ENCODE assay signal across 10 mouse cellular contexts in genomic region chr6:55272952-55273351, GRCm38 (mm10).
A peak's percentile ranks its signal among the peaks of the same experiment; 100 is the strongest.
DNase-seq lines count a peak whose midpoint lies in the region; ATAC-seq and TF ChIP-seq lines count a peak whose summit lies in the region.
"Had no signal": no experiment of that assay in that cellular context is flagged by ENCODE, and none has a peak within 500 bp of the region (broad histone marks: within the 10 kb centered on the region; RNA-seq: fewer than 3 reads in every experiment).

No protein-coding gene starts in this region.

- H3K27ac ChIP-seq in midbrain, embryonic 10.5 days (replicated peaks): peak overlapping the region; percentile 57
- H3K27ac ChIP-seq in midbrain, embryonic 11.5 days (ENCODE audit: low read depth, low read length): no peak overlapping the region
- H3K27ac ChIP-seq in left cerebral cortex, adult 2 months: no peak overlapping the region
- H3K27ac ChIP-seq: kidney, postnatal 0 days had no signal

- H3K36me3 ChIP-seq in midbrain, embryonic 10.5 days: peaks cover 7% of the 10 kb centered on the region
- no peaks in the 10 kb centered on the region for H3K36me3 ChIP-seq in midbrain, embryonic 11.5 days (ENCODE audit: control insufficient read depth, insufficient read depth, low read length)

- peak; percentile 92 for DNase-seq in heart, adult 11 months
- DNase-seq in heart, postnatal 10 days: no peak
- no peak for DNase-seq in midbrain, embryonic 10.5 days (ENCODE audit: low spot score)
- DNase-seq in midbrain, embryonic 11.5 days (ENCODE audit: low spot score, missing footprints): no peak
- peak; percentile 86 to 89 for DNase-seq in cerebellum, postnatal 14 days
- DNase-seq in retina, embryonic 14.5 days (ENCODE audit: low spot score): peak; percentile 51
- DNase-seq in left cerebral cortex, adult 2 months (ENCODE audit: extremely low spot score in 1 of 2, low spot score in 2 of 2): no peak
- DNase-seq in gastrocnemius, postnatal 4 days (ENCODE audit: low spot score in 2 of 2): no peak

- H3K4me1 ChIP-seq in midbrain, embryonic 10.5 days: 0 out of 2 replicates have a peak, but pooled peaks cover 4% of the 10 kb centered on the region
- no peaks in the 10 kb centered on the region for H3K4me1 ChIP-seq in midbrain, embryonic 11.5 days (ENCODE audit: control insufficient read depth, insufficient read depth, low read length)

- H3K9me3 ChIP-seq in midbrain, embryonic 10.5 days (replicated peaks): no peaks in the 10 kb centered on the region
- H3K9me3 ChIP-seq in midbrain, embryonic 11.5 days (ENCODE audit: control insufficient read depth, low read length): no peaks in the 10 kb centered on the region

- intact Hi-C loops in heart, postnatal 10 days (cut with DNase I): no loop called here
- intact Hi-C loops in left cerebral cortex, adult 2 months (cut with DNase I): no loop called here

- H3K4me3 ChIP-seq in midbrain, embryonic 10.5 days: no peak overlapping the region
- no peak overlapping the region for H3K4me3 ChIP-seq in midbrain, embryonic 11.5 days (ENCODE audit: low read depth, low read length)
- no peak overlapping the region for H3K4me3 ChIP-seq in left cerebral cortex, adult 2 months

- no peak for TF ChIP-seq CTCF in left cerebral cortex, adult 2 months (IDR thresholded peaks at IDR 0.05)

- H3K27me3 ChIP-seq in midbrain, embryonic 10.5 days (ENCODE audit: low read depth, poor library complexity, severe bottlenecking): no peaks in the 10 kb centered on the region
- no peaks in the 10 kb centered on the region for H3K27me3 ChIP-seq in midbrain, embryonic 11.5 days (ENCODE audit: control insufficient read depth, insufficient read depth, low read length)

- no peak overlapping the region for H3K4me2 ChIP-seq in midbrain, embryonic 11.5 days

- ATAC-seq in midbrain, embryonic 11.5 days (ENCODE audit: low FRiP score): no peak
- ATAC-seq: CD4-positive, CD25-positive, alpha-beta regulatory T cell, adult 4 months had no signal

- H3K9ac ChIP-seq in midbrain, embryonic 11.5 days (ENCODE audit: low read length): no peak overlapping the region

- WGBS in midbrain, embryonic 10.5 days: 81% methylated on average over 7 of the region's 7 CpGs
- 71% methylated on average over 7 of the region's 7 CpGs for WGBS in midbrain, embryonic 11.5 days

Comparison
In these comparisons a context has a peak if more than half of its experiments do, and no peak if none do; other contexts are left out.
1. DNase-seq: peak in heart, adult 11 months (single experiment), cerebellum, postnatal 14 days (2 of 2) and retina, embryonic 14.5 days (single experiment); none in heart, postnatal 10 days (0 of 2), midbrain, embryonic 10.5 days (single experiment), midbrain, embryonic 11.5 days (single experiment), left cerebral cortex, adult 2 months (0 of 2) and gastrocnemius, postnatal 4 days (0 of 2).